Mouse (Mus musculus): ENCODE data around the gene Gm20388. TPM values are rescaled to one million over a fixed set of nuclear protein-coding genes. Genes with fewer than 3 reads are reported as not detected.

Gene Gm20388
- total RNA-seq, 2 experiments from 2014 or later, result 2.4 to 2.6 TPM

GRCm38 (mm10) chr8:124273606-124274218 is 4363.1 kb downstream of the Gm20388 start:
- Histone ChIP-seq H3K4me3 (no peak overlapping the region), H3K27ac (no peak overlapping the region)
- intact Hi-C loops (cut with DNase I), result no loop called here
- TF ChIP-seq CTCF (IDR thresholded peaks at IDR 0.05), result no peak
- no peak for DNase-seq (ENCODE audit: extremely low spot score in 1 of 2, low spot score in 2 of 2)

DNA sequence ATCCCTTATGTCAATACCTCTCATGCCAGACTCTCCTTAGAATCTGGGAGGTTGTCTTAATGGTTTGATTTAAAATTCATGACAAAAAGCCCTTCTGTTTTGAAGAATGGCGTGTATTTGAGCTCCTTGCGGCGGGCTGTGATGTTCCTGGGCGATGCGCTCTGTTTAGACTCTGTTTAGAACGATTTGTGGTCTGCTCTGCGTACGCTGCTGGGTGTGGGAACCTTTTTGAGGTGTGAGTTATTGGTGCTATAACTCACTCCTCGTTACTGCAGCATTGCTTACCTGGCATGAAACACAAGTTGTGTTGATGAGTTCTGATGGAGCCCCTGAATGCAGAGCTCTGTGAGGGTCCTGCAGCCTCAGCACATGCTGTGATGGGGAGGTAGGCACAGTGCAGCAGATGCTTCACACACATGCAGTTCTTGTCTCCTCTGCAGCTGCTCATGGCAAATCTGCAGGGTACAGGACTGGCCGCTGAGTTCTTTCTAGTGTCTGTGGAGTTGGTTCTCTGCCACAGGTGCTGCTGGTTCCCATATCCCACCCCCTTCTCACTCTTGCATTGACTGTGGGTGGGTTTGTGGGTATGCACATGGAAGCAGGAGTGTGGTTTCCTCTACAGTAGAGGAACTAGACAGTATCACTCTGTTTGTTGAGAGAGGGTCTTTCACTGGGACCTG is 4363.9 kb downstream of the Gm20388 start:
- no peak for TF ChIP-seq CTCF (IDR thresholded peaks at IDR 0.05)
- intact Hi-C loops (cut with DNase I), result no loop called here
- Histone ChIP-seq H3K27ac (peak overlapping the region; percentile 4; the same call in 1 of the 2 replicates), H3K4me3 (no peak overlapping the region)
- DNase-seq (ENCODE audit: extremely low spot score in 1 of 2, low spot score in 2 of 2), result no peak

DNA sequence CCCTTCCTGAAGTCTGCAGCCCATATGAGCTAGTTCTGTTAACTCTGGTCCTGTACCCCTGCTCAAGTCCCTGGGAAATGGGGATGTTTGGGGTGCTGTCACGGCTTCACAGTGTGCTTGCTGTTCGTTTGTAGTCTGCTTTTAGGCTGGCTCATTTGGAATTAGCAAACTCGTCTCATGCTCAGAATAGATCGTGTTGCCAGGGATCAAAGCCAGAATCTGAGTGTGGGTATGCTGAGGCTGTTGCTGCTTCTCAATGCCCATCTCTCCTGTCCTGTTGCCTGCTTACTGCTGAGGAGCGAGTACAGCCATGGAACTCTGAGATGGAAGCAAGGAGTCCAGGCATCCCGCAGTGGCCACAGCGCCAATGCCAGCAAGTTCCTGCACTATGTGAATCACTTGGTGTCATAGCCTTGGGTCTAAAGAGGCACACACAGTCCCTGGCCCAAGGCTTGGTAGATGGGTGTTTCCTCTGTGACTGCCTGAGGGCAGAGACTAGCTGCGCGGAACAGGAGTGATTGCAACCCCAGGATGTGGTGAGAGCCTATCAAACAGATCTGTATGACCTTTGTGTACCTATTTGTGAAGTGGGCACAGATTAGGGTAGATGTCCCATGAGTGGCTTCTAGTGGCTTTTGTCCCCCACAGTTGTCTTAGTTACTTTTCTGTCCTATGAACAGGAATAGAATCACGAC is 4364.9 kb downstream of the Gm20388 start:
- intact Hi-C loops (cut with DNase I), result no loop called here
- peak overlapping the region; percentile 4; the same call in 1 of the 2 replicates for H3K27ac ChIP-seq
- DNase-seq (ENCODE audit: extremely low spot score in 1 of 2, low spot score in 2 of 2), result no peak

DNA sequence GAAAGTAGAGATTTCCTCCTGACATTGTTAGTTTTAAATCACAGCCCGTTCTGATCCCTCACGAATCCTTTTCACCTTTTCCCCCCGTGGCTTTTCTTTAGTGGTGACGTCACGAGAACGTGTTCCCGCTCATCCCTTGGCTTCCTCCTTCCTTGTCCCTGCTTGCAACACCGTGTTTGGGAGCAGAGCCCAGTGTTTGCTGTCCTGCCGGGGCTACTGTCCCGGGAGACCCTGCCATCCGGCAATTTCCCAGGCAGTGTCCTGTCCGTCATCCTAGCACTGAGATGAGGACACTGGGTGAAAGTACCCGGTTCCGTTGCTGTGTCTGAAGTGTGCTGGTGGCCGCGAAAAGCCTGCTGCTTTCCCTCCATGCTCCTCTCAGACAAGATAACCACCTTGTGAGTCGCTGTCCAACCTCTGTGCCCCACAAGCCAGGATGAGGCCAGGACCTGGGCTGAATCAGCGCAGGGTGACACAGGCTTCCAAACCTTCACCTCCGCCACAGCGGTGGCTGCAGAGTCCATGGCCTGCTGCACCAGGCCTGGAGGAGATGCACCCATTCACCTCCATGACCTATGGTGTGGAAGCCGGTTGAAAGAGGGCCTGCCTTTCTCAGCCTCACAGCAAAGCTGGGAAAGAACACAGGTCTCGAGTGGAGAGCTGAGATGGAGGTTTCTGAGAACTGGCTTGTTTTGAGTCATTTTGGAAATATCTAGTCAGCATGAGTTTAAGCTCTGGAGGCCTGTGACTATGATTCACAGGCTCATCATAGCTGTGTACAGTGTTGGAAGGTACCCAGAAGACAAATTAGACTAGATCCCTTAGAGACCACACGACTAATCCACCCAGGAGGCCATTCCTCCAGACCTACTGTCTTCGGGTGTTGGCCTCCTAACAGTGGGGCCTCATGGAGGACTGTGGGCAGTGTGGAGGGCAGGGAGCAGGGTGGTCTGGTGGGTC is 4367.6 kb downstream of the Gm20388 start:
- intact Hi-C loops (cut with DNase I), result no loop called here
- peak overlapping the region; percentile 67 for H3K27ac ChIP-seq
- TF ChIP-seq CTCF (IDR thresholded peaks at IDR 0.05), result no peak
- no peak for DNase-seq (ENCODE audit: extremely low spot score in 1 of 2, low spot score in 2 of 2)
- H3K4me3 ChIP-seq, result no peak overlapping the region

More for the DNA sequence above, 4364.9 kb downstream of the Gm20388 start:
- no peak overlapping the region for H3K4me3 ChIP-seq
- TF ChIP-seq CTCF (IDR thresholded peaks at IDR 0.05), result no peak

DNA sequence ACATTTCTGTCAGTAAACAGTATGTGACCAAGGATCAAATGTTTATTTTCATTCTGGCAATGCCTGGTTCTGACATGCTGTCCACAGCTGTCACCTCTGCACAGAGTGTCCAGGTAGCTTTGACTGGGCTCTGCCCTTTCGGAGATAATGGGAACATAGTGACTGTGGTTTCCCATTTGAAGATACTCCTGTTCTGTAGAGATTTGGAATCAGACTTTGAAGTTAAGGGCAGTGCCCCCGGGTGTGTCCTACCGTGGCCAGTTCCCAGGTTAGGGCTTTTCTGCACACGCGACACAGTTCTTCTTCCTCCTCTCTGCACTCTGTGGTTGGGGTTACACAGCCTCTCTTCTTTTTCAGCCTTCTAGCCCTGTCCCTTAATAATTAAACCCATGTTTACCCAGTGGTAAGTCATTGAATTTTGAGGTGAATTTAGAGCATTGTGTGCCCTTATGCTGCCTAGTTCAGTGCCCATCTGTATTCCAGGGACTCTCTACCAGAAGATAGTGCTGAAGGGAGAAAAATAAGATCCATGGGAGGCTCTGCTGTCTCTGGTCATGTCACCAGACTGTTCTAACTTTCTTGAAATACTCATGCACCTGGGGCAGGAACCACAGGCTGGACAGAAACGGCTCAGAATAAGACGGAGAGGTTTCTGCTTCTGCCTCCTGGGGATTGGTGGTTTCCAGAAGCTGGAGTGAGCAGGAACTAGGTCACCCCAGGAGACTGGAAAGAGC is 4368.5 kb downstream of the Gm20388 start:
- Histone ChIP-seq H3K4me3 (no peak overlapping the region), H3K27ac (peak overlapping the region; percentile 32)
- intact Hi-C loops (cut with DNase I), result no loop called here

DNA sequence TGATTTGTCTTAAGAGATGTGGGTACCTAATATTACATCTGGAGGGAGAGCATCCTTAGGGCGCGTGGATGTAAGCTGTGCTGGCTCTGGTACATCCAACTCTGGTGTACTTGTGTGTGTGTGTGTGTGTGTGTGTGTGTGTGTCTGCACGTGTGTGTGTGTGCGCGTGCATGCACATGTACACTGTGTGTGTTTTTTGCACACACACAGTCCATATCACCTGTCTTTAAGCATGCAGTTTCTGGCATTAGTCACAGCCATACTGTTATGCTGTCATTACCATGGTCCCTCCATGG is 4369.0 kb downstream of the Gm20388 start:
- H3K4me3 ChIP-seq, result no peak overlapping the region
- no peak for TF ChIP-seq CTCF (IDR thresholded peaks at IDR 0.05)
- H3K27ac ChIP-seq, result no peak overlapping the region
- DNase-seq (ENCODE audit: extremely low spot score in 1 of 2, low spot score in 2 of 2), result no peak
- intact Hi-C loops (cut with DNase I), result no loop called here

More for the DNA sequence above, 4368.5 kb downstream of the Gm20388 start:
- no peak for DNase-seq (ENCODE audit: extremely low spot score in 1 of 2, low spot score in 2 of 2)
- no peak for TF ChIP-seq CTCF (IDR thresholded peaks at IDR 0.05)

DNA sequence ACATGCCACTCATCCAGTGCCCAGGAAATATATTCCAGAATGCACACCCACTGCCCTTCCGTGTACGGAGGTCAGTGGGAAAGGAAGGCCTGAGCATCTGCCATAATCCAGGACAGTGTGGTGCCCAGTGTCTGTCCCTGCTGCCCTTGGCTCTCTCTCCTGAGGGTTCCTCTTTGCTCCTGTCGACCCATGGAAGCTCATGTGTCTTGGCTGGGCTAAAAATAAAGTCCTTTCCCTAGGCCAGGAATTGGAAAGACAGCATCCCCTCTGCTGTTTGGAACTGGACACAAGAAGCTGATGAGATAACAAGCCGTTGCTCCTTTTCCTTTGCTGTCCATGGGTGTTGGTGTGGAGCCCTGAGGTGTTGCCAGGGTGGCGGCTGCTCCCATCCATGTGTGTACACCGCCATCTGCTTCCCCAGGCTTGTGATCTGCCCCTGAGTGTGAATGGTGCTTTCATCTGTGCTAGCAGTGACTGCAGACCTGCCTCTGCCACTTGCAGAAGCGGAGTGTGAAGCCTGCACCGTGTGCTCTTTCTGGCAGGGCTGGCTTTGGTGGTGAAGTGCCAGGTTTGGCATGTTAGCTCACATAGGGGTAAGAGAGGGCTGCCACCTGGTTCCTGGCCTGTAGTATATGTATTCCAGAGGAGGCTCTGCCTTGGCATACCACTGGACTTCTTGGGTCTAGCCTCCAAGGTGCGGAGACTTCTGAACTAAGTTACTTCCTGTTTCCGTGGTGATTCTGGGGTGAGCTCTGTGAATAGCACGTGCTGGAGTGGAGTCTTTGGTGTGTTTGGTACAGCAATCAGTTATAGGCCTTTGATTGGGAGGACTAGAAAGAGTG is 4371.3 kb downstream of the Gm20388 start:
- DNase-seq (ENCODE audit: extremely low spot score in 1 of 2, low spot score in 2 of 2), result no peak
- Histone ChIP-seq H3K4me3 (no peak overlapping the region), H3K27ac (no peak overlapping the region)
- TF ChIP-seq CTCF (IDR thresholded peaks at IDR 0.05), result no peak
- intact Hi-C loops (cut with DNase I), result no loop called here

GRCm38 (mm10) chr8:124282878-124283630 is 4372.4 kb downstream of the Gm20388 start:
- intact Hi-C loops (cut with DNase I), result no loop called here
- no peak overlapping the region for H3K4me3 ChIP-seq
- no peak overlapping the region for H3K27ac ChIP-seq
- no peak for TF ChIP-seq CTCF (IDR thresholded peaks at IDR 0.05)
- no peak for DNase-seq (ENCODE audit: extremely low spot score in 1 of 2, low spot score in 2 of 2)

DNA sequence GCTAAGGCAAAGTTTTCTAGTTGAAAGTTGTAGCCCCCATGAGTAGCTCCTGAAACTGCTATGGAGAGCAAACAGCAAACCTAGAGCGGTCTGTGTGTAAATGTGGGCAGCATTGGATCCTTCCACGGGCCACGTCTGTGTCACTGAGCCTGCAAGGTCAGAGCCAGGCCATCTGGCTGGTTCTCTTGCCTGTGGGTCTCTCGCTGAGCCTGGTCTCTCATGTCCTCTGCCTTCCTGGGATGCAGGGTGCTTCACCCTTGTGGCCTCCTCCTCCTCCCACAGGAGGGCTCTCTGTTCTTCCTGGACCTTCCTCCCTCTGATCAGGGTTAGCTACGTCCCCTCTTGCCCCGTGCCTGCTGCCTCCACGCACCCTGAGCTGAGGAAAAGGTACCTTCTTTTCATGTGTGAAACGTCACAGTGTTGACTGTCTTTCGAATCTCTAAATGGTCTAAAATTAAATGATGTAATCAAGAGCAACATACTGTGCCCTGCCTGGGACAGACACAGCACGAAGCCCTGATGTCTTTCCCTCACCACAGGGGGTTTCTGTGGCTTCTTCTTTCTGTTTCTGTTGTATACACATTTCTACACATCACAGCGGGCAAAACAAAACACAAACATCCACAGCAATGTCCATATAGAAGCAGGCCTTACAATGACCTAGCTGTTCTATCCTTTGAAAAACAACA is 4373.1 kb downstream of the Gm20388 start:
- DNase-seq (ENCODE audit: extremely low spot score in 1 of 2, low spot score in 2 of 2), result no peak
- TF ChIP-seq CTCF (IDR thresholded peaks at IDR 0.05), result no peak
- intact Hi-C loops (cut with DNase I), result no loop called here
- Histone ChIP-seq H3K4me3 (no peak overlapping the region), H3K27ac (no peak overlapping the region)
